Mouse (Mus musculus) brown adipose tissue, adult 24 weeks (tissue): Measurements from ENCODE around the gene Opalin. TPM values are rescaled to one million over a fixed set of nuclear protein-coding genes. Genes with fewer than 3 reads are reported as not detected.

ENCODE experiments used
- H3K27ac ChIP-seq: fragments of 200-500 bp; replicated peaks from 2 replicates; pipeline ENCODE4 v1.5.1; 2012; ENCODE audit warnings: low read depth, mild to moderate bottlenecking, low read length
- H3K4me1 ChIP-seq: fragments of 200-500 bp; 2 replicates; pipeline ENCODE4 v1.6.1; 2012; ENCODE audit warnings: low read length, mixed read lengths; ENCODE audit not compliant: control insufficient read depth, insufficient read depth, insufficient read length
- H3K4me3 ChIP-seq: fragments of 200-500 bp; 2 replicates; pipeline ENCODE4 v1.5.1; 2012; ENCODE audit warnings: low read depth, mild to moderate bottlenecking, low read length, moderate library complexity; ENCODE audit not compliant: insufficient read depth
- polyA plus RNA-seq: library from polyadenylated mRNA; stranded (reverse); fragments of >200 nt; gene quantifications from 2 replicates; pipeline ENCODE4 v1.2.4, GENCODE M21; 2012; ENCODE audit not compliant: missing spikeins, insufficient read depth, insufficient read length

Gene Opalin
- polyA plus RNA-seq, 1 experiment = not detected

GRCm38 (mm10) chr19:41091901-41092300 lies 15.0 kb upstream of the Opalin start:
- Histone ChIP-seq H3K27ac (no peak overlapping the region), H3K4me1 (no peaks in the 10 kb centered on the region), H3K4me3 (no peak overlapping the region)

- Histone ChIP-seq H3K4me1 (no peaks in the 10 kb centered on the region), H3K27ac (no peak overlapping the region), H3K4me3 (no peak overlapping the region)
Measured at GRCm38 (mm10) chr19:41089833-41090232, 12.9 kb upstream of the Opalin start.

GRCm38 (mm10) chr19:41088491-41088890 lies 11.6 kb upstream of the Opalin start:
- H3K4me3 ChIP-seq = no peak overlapping the region

GRCm38 (mm10) chr19:41087901-41088300 lies 11.0 kb upstream of the Opalin start:
- H3K4me1 ChIP-seq = no peaks in the 10 kb centered on the region

More at GRCm38 (mm10) chr19:41088491-41088890, 11.6 kb upstream of the Opalin start:
- Histone ChIP-seq H3K4me1 (no peaks in the 10 kb centered on the region), H3K27ac (no peak overlapping the region)

GRCm38 (mm10) chr19:41086700-41087099 lies 9.8 kb upstream of the Opalin start:
- H3K4me1 ChIP-seq = no peaks in the 10 kb centered on the region
- H3K27ac ChIP-seq = no peak overlapping the region
- H3K4me3 ChIP-seq = no peak overlapping the region

More at GRCm38 (mm10) chr19:41087901-41088300, 11.0 kb upstream of the Opalin start:
- no peak overlapping the region for H3K4me3 ChIP-seq
- H3K27ac ChIP-seq = no peak overlapping the region

GRCm38 (mm10) chr19:41086289-41086688 lies 9.4 kb upstream of the Opalin start:
- H3K27ac ChIP-seq = no peak overlapping the region
- no peak overlapping the region for H3K4me3 ChIP-seq
- H3K4me1 ChIP-seq = no peaks in the 10 kb centered on the region

- H3K27ac ChIP-seq = no peak overlapping the region
- no peaks in the 10 kb centered on the region for H3K4me1 ChIP-seq
- H3K4me3 ChIP-seq = no peak overlapping the region
Measured at GRCm38 (mm10) chr19:41083646-41084045, 6.7 kb upstream of the Opalin start.

- Histone ChIP-seq H3K27ac (no peak overlapping the region), H3K4me1 (no peaks in the 10 kb centered on the region), H3K4me3 (no peak overlapping the region)
Measured at GRCm38 (mm10) chr19:41081589-41081988, 4.7 kb upstream of the Opalin start.

GRCm38 (mm10) chr19:41073746-41074455 lies 3.0 kb downstream of the Opalin start:
- H3K27ac ChIP-seq = no peak overlapping the region
- H3K4me1 ChIP-seq = no peaks in the 10 kb centered on the region
- H3K4me3 ChIP-seq = no peak overlapping the region

- no peak overlapping the region for H3K4me3 ChIP-seq
- no peak overlapping the region for H3K27ac ChIP-seq
- H3K4me1 ChIP-seq = no peaks in the 10 kb centered on the region
Measured at GRCm38 (mm10) chr19:41071500-41071899, 5.4 kb downstream of the Opalin start.

GRCm38 (mm10) chr19:41054702-41055101 lies 22.2 kb downstream of the Opalin start:
- no peaks in the 10 kb centered on the region for H3K4me1 ChIP-seq
- no peak overlapping the region for H3K4me3 ChIP-seq
- H3K27ac ChIP-seq = no peak overlapping the region

GRCm38 (mm10) chr19:41053530-41053929 lies 23.4 kb downstream of the Opalin start:
- H3K4me1 ChIP-seq = no peaks in the 10 kb centered on the region

GRCm38 (mm10) chr19:41052247-41052646 lies 24.7 kb downstream of the Opalin start:
- H3K27ac ChIP-seq = no peak overlapping the region
- H3K4me1 ChIP-seq = no peaks in the 10 kb centered on the region
- H3K4me3 ChIP-seq = no peak overlapping the region

More at GRCm38 (mm10) chr19:41053530-41053929, 23.4 kb downstream of the Opalin start:
- Histone ChIP-seq H3K27ac (no peak overlapping the region), H3K4me3 (no peak overlapping the region)

GRCm38 (mm10) chr19:41051714-41052113 lies 25.2 kb downstream of the Opalin start:
- no peak overlapping the region for H3K4me3 ChIP-seq
- no peak overlapping the region for H3K27ac ChIP-seq
- no peaks in the 10 kb centered on the region for H3K4me1 ChIP-seq

- H3K4me1 ChIP-seq = no peaks in the 10 kb centered on the region
- H3K27ac ChIP-seq = no peak overlapping the region
- no peak overlapping the region for H3K4me3 ChIP-seq
Measured at GRCm38 (mm10) chr19:41048187-41048559, 28.7 kb downstream of the Opalin start.

GRCm38 (mm10) chr19:41047437-41048186 lies 29.3 kb downstream of the Opalin start:
- Histone ChIP-seq H3K4me1 (no peaks in the 10 kb centered on the region), H3K27ac (no peak overlapping the region), H3K4me3 (no peak overlapping the region)
